Mouse (Mus musculus) hindlimb bud, embryonic 11.5 days (tissue): ENCODE measurements around the gene Btbd8.
A peak's percentile ranks its signal among the peaks of the same experiment; 100 is the strongest.

Experiments
- DNase-seq: peaks from one replicate; pipeline ENCODE4 v3.0.0-alpha.2; 2012; ENCODE audit warnings: low read depth, low spot score; ENCODE audit errors: extremely low spot score

The Btbd8 gene

DNA sequence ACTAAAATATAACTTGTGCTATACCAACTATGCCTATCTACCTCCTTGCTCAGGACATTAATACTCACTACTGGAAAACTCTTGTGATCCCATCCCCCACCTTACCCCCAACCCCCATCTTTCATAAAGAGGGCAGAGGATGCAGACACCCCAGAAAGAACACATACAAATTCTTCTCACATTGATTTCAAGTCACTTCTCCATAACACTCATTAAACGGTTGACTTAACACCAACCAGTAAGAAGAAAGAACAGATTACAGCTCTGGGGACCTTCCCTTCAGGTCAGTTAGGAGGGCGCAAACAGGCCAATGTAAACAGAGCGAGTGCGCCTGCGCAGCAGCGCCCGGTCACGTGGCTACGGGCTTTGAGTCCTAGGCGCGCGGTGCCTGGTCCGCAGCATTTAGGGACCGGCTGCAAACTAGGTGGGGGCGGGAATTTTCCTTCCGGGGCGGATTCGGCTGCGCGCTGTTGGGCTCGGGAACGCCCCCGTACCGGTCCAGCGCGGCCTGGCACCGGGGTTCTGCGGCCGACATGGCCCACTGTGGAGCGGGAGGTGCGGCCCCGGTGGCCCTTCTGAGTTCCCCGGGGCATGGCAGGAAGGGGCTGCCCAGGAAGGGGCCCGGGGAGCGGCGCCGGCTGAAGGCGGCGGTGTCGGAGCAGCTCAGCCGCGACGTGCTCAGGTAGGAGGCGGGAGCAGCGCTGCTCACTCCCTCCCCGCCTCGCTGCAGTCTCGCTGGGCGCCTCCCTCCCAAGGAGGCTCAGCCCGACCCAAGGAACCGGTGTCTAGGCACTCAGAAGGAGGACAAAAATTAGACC lies at the start of gene Btbd8:
Gene Btbd8, plus strand, starts transcription at position 534 of the 818 bp plus-strand sequence.
- DNase-seq: peak; percentile 92

DNA sequence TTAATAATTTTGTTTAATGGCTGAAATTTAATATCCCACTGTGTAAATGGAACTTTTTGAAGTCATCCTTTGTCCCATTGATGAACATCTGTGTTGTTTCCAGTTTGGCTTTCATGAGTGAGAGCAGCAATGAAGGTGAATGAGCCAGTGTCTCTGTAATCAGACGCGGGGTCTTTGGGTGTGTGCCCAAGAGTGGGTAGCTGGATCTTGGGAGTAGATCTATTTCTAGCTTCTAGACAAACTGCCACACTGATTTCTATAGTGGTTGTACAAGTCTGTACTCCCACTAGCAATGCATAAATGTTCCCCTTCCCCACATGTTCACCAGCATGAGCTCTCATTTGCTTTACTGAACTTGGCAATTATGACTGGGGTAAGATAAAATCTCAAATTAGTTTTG lies 48.4 kb upstream of the Btbd8 start:
- DNase-seq: no peak

DNA sequence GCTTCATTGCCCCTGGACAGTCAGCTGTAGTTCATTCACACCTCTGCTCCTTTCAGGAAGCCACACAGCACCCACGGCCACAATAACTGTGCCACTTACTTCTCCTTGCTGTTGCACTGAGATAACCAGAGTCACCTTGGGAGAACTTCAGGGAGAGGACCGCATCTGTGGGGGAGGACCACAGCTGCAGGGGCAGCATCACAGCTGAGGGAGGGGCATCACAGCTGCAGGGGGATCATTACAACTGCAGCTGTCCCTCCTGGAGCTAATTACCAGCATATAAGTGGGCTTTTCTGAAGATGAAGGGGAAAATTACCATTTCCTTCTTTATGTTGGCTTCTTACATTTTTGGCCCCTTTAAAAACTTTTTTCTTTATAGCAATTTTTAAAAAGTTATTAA lies 43.4 kb upstream of the Btbd8 start:
- no peak for DNase-seq

DNA sequence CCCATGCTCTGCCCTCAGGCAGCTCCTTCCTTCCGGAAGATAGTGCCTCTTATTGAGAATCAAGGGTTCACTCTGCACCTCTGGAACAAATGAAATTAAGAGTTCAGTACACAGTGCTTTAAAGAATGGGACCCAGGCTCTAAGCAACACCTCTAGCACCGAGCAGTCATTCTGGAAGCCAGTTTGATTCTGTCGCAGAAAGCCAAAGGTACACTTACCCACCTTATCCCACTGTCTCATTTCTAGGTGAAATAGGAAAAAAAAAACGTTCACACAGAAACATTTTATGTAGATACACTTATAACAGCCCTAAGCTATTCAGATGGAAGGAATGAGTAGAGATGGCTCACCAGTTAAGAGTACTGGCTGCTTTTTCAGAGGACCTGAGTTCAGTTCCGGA lies 35.4 kb upstream of the Btbd8 start, which contains the start of gene Ephx4:
Gene Ephx4, plus strand, starts transcription at position 301 of the 400 bp plus-strand sequence.
- no peak for DNase-seq

DNA sequence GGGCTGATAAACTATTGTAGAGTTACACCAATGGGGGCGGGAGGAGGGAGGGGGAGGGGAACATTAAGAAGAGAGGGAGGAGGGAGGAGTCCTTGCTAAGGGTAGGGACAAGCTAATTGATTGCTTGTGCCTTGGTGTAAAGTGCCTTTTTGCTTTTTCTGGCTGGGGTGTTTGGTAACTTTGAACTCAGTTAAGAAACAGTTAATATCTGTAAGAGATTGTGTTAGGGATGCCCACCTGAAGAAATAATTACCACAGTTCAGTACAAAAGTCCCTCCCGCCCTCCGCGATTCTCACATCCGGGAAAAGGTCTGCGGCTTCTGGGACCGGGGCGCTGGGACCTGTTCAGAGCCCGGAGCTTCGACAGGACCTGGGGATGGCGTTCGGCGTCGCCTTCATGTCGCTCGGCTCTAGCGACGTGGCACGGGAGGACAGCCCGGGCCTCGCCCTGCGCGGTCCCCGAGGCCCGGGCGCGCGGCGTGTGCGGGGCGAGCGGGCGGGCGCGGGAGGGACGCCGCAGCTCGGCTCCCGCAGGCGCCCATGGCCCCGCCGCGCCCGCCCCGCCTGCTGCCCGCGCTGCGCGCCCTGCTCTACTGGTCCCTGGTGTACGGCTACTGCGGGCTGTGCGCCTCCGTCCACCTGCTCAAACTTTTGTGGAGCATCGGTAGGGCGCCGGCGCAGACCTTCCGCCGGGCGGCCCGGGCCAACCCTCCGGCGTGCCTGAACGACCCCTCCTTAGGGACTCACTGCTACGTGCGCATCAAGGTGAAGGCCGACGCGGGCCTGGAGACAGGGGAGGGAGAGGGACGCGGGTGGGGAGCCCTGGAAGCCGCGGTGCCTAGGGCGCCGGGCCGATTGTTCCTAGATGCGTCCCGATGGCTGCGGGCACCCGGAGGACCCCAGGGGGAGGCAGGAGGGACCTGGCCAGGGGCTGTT lies 34.5 kb upstream of the Btbd8 start:
- DNase-seq: peak; percentile 31

DNA sequence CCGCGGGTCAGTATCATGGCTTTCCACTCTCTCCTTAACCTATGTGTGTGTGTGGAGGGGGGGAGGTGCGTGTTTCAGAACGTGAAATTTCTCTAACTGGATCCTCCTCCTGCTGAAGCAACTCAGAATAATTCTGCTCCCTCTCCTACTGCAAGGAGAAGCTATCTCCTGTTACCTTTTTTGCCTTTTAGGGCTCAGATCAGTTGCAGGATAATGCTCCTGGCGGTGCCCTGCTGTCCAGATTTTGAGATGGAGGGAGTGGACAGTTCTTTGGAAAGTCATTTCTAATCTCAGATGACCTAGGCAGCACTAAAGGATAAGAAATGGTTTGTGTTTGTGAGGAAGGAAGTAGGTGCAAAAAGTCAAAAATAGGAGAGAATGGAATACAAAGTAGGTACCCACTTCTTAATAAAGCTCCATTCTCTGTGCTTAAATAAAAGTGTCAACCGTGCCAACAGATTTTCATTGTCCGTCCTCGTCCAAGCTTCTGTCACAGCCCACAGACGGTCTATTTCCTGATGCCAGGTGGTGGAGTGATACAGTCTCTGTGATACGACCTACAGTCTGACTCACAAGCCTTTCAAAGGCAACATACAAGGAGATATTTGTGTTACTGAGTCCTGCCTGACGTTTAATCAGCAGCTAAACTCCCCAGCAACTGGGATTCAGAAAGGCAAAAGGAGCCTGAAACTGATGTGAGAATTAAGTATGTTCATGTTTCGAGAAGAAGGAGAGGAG lies 33.7 kb upstream of the Btbd8 start:
- no peak for DNase-seq

DNA sequence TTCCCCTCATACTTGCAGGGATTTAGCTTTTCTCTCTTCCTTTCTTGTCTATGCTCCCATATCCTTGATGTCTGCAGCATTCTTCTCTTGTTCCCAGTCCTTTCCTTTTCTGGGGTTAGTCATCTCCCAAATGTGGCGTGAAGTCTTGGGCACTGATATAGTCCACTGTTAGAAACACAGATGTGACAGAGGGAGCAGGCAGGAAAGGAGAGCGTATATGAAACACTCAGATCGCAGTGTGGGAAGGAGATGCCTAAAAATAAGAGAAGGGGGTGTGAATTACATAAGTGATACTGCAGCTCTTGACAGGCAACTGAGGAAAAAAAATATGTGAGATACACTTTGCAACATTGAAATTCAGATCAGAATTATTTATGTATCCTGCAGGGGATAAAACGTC lies 32.4 kb upstream of the Btbd8 start:
- DNase-seq: no peak

DNA sequence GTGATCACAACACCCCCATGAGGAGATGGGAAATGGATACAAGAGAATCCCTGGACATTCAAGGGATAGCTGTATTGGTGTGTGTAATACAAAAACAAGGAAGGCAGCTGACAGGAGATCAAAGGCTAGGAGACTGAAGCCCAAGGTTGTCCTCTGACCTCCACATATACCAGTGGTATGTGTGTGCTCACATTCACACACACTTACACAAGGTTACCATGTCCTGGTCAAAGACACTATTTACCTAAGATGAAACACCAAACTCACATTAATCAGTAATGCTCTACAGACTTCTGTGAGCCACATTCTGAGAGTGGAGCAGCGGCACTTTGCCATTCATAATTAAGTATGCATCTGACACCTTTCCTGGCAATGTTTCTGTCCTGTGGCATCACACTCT lies 27.5 kb upstream of the Btbd8 start:
- no peak for DNase-seq

DNA sequence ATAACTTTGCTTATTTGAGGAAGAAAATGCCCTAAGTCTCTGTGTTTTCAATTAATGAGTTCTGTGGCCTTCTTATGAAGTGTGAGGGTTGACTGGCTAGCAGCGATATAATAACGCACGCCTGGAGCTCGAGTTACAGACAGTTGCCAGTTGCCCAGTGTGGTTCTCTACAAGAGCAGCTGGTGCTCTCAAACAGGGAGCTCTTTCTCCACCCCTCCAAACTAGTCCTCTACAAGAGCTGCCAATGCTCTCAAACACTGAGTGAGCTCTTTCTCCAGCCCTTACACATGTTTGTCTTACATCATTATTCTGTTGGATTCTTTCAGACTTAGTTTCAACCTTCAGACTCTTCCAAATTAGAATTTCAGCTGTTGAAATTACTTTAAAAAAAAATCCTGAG lies 26.5 kb upstream of the Btbd8 start:
- DNase-seq: no peak

DNA sequence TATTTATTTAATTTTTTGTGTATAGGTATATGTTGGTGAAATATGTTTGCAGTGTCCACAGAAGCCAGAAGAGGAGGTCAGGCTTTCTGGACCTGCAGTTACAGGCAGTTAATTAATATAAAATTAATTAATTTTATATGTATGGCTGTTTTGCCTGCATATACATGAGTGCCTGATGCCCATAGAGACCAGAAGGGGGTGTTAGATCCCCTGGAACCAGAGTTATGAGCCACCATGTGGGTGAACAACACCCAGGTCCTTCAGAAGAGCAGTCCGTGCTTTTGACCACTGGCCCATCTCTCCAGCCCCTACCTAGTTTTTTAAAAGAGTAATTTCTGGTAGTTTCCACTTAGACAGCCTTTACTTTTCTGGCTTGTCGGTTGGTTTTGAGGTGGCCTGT lies 25.5 kb upstream of the Btbd8 start:
- no peak for DNase-seq

DNA sequence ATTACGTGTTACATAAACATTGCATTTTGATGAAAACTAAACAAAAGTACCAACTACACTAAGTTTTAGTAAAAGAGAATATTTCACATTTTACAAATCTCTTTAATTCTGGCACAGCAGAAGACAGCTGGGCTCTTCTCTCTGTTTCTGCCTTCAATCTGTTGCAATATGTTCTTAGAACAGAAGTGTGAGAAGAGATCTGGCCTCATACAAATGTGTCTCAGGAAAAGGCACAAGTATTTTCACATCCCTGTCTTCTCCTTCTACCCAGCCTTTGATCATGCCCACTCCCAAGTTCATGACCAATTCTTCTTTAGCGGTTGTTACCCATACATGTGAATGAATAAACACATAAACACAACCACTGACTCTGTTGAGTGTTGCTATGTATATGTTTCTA lies 22.7 kb upstream of the Btbd8 start:
- no peak for DNase-seq

DNA sequence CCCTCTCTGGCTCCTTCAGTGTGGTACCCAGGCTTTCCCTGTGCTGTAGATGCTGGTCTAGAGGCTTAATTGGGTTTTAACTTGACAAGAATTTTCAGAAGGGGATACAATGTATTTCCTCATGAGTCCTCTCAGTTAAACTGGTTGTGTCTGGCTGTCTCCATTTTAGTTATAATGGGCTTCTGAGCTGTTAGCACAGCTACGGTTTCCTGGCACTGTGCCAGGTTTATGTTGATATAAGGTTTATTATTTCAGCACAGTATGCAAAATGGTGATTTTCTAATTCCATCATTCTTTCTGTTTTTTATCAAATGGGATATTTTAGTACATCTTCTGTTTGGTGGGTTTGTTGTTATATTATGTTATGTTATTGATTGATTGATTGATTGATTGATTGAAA lies 16.1 kb upstream of the Btbd8 start:
- DNase-seq: no peak

DNA sequence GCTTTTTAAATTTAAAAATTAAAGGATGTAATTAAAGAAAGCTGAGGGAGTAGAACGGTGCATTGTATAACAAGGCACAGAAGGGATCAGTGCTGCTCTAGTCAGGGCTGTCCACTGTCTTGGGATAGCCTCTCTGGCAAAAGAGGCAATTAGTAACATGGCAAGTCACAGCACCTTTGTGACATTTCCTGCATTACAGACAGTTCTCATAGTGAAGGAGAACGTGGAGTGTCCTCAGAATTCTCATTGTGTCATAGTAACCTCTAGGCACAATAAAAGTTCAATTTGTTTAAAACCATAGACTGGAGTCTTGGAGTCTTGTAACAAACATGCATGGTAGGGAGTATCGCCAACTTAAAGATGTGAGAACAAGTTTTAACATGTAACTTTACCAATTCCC lies 6.5 kb upstream of the Btbd8 start, which contains the start of gene Lpcat2b:
Gene Lpcat2b, plus strand, starts transcription at position 301 of the 400 bp plus-strand sequence.
- DNase-seq: no peak

DNA sequence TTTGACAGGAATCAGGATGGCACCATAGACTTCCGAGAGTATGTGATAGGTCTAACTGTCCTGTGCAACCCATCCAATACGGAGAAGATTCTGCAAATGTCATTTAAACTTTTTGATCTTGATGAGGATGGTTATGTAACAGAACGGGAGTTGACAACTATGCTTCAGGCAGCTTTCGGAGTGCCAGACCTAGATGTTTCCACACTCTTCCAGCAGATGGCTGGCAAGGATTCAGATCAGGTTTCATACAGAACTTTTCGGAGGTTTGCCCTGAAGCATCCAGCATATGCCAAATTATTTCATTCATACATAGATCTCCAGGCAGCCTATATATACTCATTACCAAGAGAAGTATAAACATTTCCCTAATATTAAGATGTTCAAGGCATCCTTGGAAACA lies 3.8 kb upstream of the Btbd8 start:
- no peak for DNase-seq

DNA sequence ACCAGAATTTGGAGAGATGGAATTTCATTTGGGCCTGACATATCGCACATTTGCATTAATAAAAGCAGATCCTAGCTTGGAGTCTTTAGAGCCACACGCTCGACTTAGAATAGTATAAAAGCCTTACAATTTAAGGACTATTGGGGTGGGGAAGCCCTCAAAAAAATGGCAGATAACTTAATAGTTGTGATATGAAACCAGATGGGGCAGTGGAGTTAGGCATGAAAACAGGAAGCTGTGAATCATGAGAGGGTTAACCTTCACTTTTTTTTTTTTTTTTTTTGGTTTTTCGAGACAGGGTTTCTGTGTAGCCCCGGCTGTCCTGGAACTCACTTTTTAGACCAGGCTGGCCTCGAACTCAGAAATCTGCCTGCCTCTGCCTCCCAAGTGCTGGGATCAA lies 1.6 kb upstream of the Btbd8 start:
- no peak for DNase-seq

DNA sequence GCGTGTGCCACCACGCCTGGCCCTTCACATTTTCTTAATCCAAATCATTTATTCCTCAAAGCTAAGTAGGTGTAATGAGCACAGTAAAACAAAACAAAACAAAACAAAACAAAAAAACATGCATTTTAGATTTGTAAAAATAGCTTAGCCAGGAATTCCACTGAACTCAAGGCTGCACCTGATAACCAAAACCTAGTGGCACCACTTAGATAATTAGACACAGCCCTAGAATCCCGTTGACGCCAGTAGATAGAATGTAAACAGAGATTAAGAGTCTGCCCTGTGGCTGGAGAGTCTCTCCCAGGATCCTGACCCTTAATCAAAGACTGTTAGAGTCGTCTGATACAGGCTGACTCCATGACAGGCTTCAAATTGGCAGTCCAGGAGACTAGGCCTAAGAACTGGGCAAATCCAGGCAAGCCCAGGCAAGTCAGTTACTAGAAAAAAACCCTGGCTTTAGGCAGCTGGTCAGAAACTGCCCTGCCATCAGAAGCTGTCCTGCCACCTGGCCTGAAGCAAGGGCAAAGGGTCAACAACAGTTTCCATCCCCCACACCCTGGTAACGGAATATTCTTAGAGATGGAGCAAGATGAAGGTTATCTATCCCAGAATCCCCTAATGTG lies 1.1 kb upstream of the Btbd8 start:
- DNase-seq: no peak

DNA sequence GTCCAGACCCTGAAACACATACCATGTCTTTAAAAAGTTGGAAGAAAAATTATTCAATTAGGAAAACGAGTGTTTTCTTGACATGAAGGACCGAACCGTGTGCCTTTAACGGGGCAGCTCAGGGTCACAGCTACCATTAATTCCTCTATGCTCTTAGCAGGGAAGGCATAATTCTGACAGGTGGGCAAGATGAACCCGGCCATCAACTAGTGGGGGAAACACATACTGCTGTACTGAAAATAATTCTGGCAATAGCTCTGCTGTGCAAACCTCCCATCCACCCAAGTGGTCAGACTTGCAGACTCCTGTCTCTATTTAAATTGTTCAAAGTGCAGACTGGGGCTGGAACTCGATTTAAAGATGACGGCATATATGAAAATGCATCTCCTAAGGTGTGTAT lies 556 bp downstream of the Btbd8 start:
- DNase-seq: peak; percentile 12

DNA sequence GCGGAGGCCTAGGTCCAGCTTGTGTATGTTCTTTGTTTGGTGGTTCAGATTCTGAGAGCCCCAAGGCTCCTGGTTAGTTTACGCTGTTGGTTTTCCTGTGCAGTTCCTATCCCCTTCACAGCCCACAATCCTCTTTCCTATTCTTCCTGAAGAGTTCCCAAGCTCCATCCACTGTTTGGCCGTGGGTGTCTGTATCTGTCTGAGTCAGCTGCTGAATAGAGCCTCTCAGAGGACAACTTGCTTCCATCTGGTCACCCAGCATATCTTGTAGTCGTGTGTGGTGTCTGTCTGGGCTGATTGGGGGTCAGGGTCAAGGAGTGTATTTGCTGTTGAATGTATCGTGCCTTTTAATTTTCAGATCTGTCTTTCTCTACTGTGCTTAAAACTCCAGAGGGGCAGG lies 4.1 kb downstream of the Btbd8 start:
- DNase-seq: no peak

DNA sequence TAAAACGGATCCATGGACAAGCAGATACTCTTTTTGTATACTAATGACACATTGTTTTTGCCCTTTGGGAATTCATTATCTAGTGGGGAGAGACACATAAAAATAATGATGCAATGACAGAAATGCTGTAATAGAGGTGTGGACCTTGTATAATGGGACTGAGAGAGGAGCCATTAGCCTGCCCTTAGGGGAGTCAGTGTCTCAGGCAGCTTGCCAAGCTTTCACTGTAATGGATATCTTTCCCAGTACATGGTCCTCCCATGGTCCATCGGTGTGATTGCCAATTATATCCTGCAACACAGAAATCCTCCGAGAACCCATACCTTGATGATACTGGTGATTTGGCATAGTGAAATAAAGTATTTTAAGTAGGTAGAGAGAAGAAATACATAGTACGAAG lies 6.5 kb downstream of the Btbd8 start:
- no peak for DNase-seq

DNA sequence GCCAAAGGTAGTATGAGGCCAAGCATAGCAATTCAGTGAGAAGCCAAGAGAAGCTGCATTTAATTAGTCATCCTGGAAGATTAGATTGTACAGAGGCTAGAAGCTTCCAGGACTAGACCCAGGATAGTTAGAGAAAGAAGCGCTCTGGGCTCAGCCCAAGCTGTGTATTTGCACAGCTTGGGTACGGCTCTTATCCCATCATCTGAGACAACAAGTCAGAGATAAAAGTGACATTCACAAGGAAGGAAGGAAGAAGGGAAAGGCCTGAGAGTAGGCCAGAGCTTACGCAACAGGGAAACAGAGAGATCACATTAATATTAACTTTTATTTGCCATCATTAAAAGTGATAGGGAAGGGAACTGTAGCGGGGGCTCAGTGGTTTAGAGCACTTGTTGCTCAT lies 10.2 kb downstream of the Btbd8 start:
- no peak for DNase-seq

DNA sequence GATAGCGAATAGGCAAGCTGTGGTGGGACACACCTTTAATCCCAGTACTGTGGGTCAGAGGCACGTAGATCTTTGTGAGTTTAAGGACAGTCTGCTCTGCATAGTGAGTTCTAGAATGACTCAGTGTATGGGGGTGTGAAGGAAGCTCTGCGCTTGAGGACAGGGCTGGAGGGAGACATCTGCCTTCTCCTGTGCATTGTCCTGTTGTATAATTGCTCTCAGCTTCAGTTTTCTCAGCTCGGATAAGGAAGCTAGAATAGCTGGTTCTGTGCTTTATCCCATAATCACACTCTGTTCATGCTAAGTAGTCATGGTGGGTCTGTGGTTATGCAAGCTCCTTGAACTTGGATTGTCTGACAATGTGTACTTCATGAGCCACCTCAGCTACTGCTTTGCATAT lies 11.0 kb downstream of the Btbd8 start:
- no peak for DNase-seq
